Mouse (Mus musculus) hindbrain, embryonic 15.5 days (tissue): Measurements from ENCODE around the gene Galnt13. TPM values are rescaled to one million over a fixed set of nuclear protein-coding genes. Genes with fewer than 3 reads are reported as not detected.
"Not testable (repeated sequence)": the region's sequence is repeated elsewhere in the genome, so short reads cannot be mapped to it uniquely, and the experiment has no call there.

Experiments
- ATAC-seq: fragments of 200-750 bp; cut with Nextera tagmentation; 2 replicates; pipeline ENCODE4 v1.8.0; 2017; ENCODE audit warnings: low read depth, moderate number of reproducible peaks, moderate TSS enrichment; ENCODE audit not compliant: low FRiP score
- H3K27ac ChIP-seq: fragments of 300-500 bp; sonication (generic); replicated peaks from 2 replicates; pipeline ENCODE4 v1.5.1; 2015; ENCODE audit warnings: mild to moderate bottlenecking, inconsistent platforms
- H3K27me3 ChIP-seq: fragments of 300-500 bp; sonication (generic); 2 replicates; pipeline ENCODE4 v1.6.1; 2015; ENCODE audit warnings: control low read depth, inconsistent platforms
- H3K36me3 ChIP-seq: fragments of 300-500 bp; sonication (generic); 2 replicates; pipeline ENCODE4 v1.6.1; 2015; ENCODE audit warnings: control low read depth, inconsistent platforms
- H3K4me1 ChIP-seq: fragments of 300-500 bp; sonication (generic); replicated peaks from 2 replicates; pipeline ENCODE4 v1.6.1; 2015; ENCODE audit warnings: control low read depth, inconsistent platforms
- H3K4me2 ChIP-seq: fragments of 300-500 bp; sonication (generic); 2 replicates; pipeline ENCODE4 v1.6.1; 2015; ENCODE audit warnings: moderate library complexity, mild to moderate bottlenecking, inconsistent platforms
- H3K4me3 ChIP-seq: fragments of 300-500 bp; sonication (generic); 2 replicates; pipeline ENCODE4 v1.5.1; 2015; ENCODE audit warnings: mild to moderate bottlenecking, inconsistent platforms
- H3K9ac ChIP-seq: fragments of 300-500 bp; sonication (generic); 2 replicates; pipeline ENCODE4 v1.6.1; 2015; ENCODE audit warnings: inconsistent platforms
- H3K9me3 ChIP-seq: fragments of 300-500 bp; sonication (generic); 2 replicates; pipeline ENCODE4 v1.6.1; 2016; ENCODE audit warnings: control low read depth, inconsistent platforms
- WGBS: fragments of 180-500 bp; shearing (Covaris S2); methylation state at CpG from one replicate; pipeline ENCODE4 v1.1.7; 2015; 5-methylcytosine and 5-hydroxymethylcytosine counted together
- polyA plus RNA-seq: library from polyadenylated mRNA; unstranded; fragments of >200 nt; fragmentation: Nextera tagmentation; extraction: Ambion mirVana; gene quantifications from 2 replicates; pipeline ENCODE4 v1.2.1, GENCODE M21; 2015

Gene Galnt13
- polyA plus RNA-seq, 1 experiment from 2014 or later: 15.0 TPM

DNA sequence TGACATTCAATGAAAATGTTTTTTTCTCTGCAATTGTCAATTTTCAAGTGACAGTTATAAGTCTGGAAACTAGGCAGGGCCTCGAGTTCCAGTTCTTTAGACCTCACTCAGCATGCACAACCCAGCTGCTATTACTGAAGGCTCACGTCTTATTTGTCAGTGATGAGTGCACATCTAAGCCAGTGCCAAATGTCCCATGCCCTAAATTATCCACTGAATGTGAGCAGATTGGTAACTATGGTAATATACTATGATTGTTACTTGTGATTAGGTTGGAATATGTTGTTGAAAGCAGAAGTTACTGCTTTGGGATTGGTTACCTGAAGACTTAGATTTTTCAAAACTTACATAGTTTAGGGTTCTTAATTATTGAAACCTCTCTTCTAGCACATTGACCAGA lies 131.1 kb downstream of the Galnt13 start:
- Histone ChIP-seq H3K36me3 (no peaks in the 10 kb centered on the region), H3K4me1 (no peaks in the 10 kb centered on the region), H3K4me3 (no peak overlapping the region), H3K4me2 (no peak overlapping the region), H3K9ac (no peak overlapping the region), H3K27ac (no peak overlapping the region), H3K27me3 (no peaks in the 10 kb centered on the region), H3K9me3 (no peaks in the 10 kb centered on the region)
- ATAC-seq: no peak
- 67% methylated on average over 2 of the region's 2 CpGs for WGBS

- no peak overlapping the region for H3K9ac ChIP-seq
- H3K27ac ChIP-seq: no peak overlapping the region
- H3K9me3 ChIP-seq: no peaks in the 10 kb centered on the region
- H3K4me1 ChIP-seq: no peaks in the 10 kb centered on the region
- WGBS: 92% methylated on average over 9 of the region's 9 CpGs
- H3K4me2 ChIP-seq: no peak overlapping the region
- H3K36me3 ChIP-seq: no peaks in the 10 kb centered on the region
- ATAC-seq: no peak
- H3K4me3 ChIP-seq: no peak overlapping the region
- no peaks in the 10 kb centered on the region for H3K27me3 ChIP-seq
Measured at GRCm38 (mm10) chr2:54567632-54568031, 131.5 kb downstream of the Galnt13 start.

GRCm38 (mm10) chr2:54713817-54714216 lies 277.7 kb downstream of the Galnt13 start:
- WGBS: no CpG with 5 or more reads among the region's 5 CpGs
- not testable (repeated sequence) for H3K9me3 ChIP-seq, H3K4me2 ChIP-seq, H3K27me3 ChIP-seq, H3K4me1 ChIP-seq, H3K27ac ChIP-seq, H3K4me3 ChIP-seq, H3K36me3 ChIP-seq, ATAC-seq, H3K9ac ChIP-seq

DNA sequence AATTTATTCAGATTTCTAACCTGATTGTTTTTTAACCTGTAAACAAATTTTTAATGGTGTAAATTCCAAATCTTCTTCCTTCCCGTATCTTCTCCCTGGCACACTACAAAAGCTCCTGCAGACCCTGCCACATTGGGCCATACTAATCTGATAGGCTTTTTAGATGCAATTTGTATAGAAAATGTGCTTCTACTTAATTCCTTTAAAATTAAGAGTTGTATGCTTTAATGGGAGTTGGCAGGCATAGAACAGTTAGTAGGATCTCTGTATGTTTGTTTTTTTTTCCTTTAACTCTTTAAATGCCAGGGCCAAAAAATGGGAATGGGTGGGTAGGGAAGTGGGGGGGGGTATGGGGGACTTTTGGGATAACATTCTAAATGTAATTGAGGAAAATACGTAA lies 315.1 kb downstream of the Galnt13 start:
- H3K4me3 ChIP-seq: no peak overlapping the region
- WGBS: 88% methylated on average over 2 of the region's 2 CpGs
- no peaks in the 10 kb centered on the region for H3K36me3 ChIP-seq
- no peaks in the 10 kb centered on the region for H3K4me1 ChIP-seq
- H3K27ac ChIP-seq: no peak overlapping the region
- H3K4me2 ChIP-seq: no peak overlapping the region
- no peaks in the 10 kb centered on the region for H3K27me3 ChIP-seq
- ATAC-seq: no peak
- H3K9ac ChIP-seq: no peak overlapping the region
- no peaks in the 10 kb centered on the region for H3K9me3 ChIP-seq

DNA sequence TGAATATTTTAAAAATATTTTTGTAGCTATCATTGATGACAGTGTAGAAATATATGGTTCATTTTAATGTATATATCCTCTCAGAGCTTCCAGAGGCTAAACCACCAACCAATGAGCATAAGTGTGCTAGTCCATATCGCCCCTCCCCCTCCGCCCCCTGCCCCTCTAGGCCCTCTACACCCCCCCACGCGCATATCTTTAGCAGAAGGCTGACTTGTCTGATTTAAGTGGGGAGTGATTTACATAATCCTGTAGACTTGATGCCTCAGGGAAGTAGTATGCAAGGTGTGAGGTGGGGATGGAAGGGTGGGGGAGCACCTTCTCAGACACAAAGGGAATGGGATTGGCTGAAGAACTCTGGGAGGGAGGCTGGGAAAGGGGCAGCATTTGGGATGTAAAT lies 323.7 kb downstream of the Galnt13 start:
- H3K4me2 ChIP-seq: no peak overlapping the region
- no peak for ATAC-seq
- WGBS: 37% methylated on average over 4 of the region's 4 CpGs

DNA sequence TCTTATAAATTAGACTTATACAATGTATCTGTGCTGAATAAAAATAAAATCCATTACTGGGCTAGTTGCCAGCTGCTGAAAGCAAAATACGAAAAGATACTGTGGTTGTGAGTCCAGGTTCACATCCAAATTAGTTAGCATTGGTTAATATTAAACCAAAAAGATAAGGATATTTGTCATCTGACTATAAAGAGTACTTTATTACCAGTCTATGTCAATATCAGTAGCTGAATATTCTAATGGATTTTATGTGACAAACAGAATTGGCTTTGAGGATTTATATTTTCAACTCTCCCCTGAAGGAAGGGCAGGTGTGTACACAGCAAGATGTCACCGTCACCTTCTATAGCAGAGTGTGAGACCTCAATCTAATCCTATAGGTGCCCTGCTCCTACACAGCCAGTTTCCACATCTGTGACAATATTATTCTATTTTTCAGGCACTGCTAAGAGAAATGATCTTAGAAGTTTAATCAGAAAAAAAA lies 342.7 kb downstream of the Galnt13 start:
- H3K27ac ChIP-seq: no peak overlapping the region
- no peak for ATAC-seq
- H3K4me3 ChIP-seq: no peak overlapping the region
- H3K9me3 ChIP-seq: no peaks in the 10 kb centered on the region
- H3K36me3 ChIP-seq: no peaks in the 10 kb centered on the region
- 80% methylated on average over 2 of the region's 2 CpGs for WGBS
- H3K9ac ChIP-seq: no peak overlapping the region
- H3K4me2 ChIP-seq: no peak overlapping the region
- H3K27me3 ChIP-seq: no peaks in the 10 kb centered on the region
- no peaks in the 10 kb centered on the region for H3K4me1 ChIP-seq

More for the DNA sequence above, 323.7 kb downstream of the Galnt13 start:
- Histone ChIP-seq H3K4me1 (no peaks in the 10 kb centered on the region), H3K27me3 (no peaks in the 10 kb centered on the region), H3K9ac (no peak overlapping the region), H3K36me3 (no peaks in the 10 kb centered on the region), H3K27ac (no peak overlapping the region), H3K9me3 (no peaks in the 10 kb centered on the region), H3K4me3 (no peak overlapping the region)

- H3K4me3 ChIP-seq: no peak overlapping the region
- H3K27me3 ChIP-seq: no peaks in the 10 kb centered on the region
- H3K9me3 ChIP-seq: no peaks in the 10 kb centered on the region
- H3K27ac ChIP-seq: no peak overlapping the region
- no peaks in the 10 kb centered on the region for H3K36me3 ChIP-seq
- H3K9ac ChIP-seq: no peak overlapping the region
- no peak for ATAC-seq
- H3K4me1 ChIP-seq: no peaks in the 10 kb centered on the region
- 71% methylated on average over 2 of the region's 2 CpGs for WGBS
- H3K4me2 ChIP-seq: no peak overlapping the region
Measured at GRCm38 (mm10) chr2:54813670-54814256, 377.6 kb downstream of the Galnt13 start.

GRCm38 (mm10) chr2:54841245-54841644 lies 405.1 kb downstream of the Galnt13 start:
- Histone ChIP-seq H3K27ac (no peak overlapping the region), H3K27me3 (no peaks in the 10 kb centered on the region), H3K9ac (no peak overlapping the region), H3K4me3 (no peak overlapping the region), H3K36me3 (no peaks in the 10 kb centered on the region), H3K4me2 (no peak overlapping the region), H3K9me3 (no peaks in the 10 kb centered on the region), H3K4me1 (no peaks in the 10 kb centered on the region)
- WGBS: 36% methylated on average over 1 of the region's 1 CpGs
- no peak for ATAC-seq

DNA sequence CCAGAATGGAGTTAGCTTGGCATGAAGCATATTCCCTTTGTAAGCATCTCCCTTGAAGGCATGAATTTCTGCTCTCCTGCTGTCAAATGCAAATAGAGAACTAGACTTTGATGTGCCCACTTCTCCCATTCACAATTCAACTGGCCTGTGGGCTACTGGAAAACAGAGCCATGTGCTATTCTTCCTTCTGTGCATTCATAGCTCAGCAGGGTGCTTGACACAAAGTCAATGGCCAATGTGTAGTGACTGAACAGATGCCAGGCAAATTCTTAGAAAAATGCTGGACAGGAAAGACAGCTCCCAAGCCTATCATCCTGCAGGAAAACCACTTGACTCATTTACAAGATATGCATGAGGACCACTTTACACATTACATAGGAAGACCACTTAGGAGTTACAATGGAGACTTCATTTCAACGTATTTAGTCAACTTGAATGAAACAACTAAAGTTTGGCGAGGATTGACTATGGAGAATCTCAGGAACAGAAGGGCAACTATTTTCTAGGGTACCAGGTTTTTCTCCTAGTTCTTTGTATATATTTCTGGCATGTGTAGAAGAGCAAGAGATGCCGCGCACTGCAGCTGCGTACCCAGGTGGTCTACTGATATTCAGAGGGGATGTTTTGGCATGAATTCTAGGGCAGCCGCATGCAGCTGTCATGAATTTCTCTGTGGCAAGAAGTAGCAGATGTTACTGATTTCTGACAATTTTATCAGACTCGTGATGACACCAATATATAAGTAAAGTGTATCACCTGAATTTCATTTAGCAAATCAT lies 470.4 kb downstream of the Galnt13 start:
- no peaks in the 10 kb centered on the region for H3K36me3 ChIP-seq

DNA sequence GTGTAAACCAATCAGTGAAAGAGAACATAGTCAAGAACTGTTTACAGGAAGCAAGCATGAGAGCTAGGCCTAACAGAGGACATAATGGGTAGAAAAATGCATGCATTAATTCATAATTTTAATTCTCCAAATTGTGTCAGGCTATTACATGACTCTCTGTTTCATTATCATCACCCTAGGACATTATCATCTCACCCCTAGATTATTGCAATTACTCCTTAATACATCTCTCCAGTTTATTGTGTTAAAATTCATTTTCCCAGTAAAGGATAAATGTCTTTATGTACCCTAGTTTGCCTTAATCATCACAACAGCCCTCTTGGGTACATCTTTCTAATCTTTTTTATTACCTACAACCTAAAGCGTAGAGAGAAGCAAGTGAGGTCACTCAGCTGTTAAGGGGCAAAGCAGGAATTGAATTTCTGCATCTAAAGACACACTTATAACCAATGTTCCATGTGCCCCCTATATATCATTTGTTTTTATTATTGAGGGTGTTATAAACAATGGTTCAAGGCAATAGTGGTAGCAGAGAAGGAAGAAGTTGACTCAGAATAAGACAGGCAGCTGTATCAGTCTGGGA lies 479.1 kb downstream of the Galnt13 start:
- Histone ChIP-seq H3K36me3 (no peaks in the 10 kb centered on the region), H3K4me3 (no peak overlapping the region), H3K27me3 (no peaks in the 10 kb centered on the region), H3K4me1 (no peaks in the 10 kb centered on the region), H3K4me2 (no peak overlapping the region), H3K9me3 (no peaks in the 10 kb centered on the region), H3K9ac (no peak overlapping the region), H3K27ac (no peak overlapping the region)
- 70% methylated on average over 1 of the region's 1 CpGs for WGBS
- ATAC-seq: no peak

More for the DNA sequence above, 470.4 kb downstream of the Galnt13 start:
- no peaks in the 10 kb centered on the region for H3K4me1 ChIP-seq
- H3K9me3 ChIP-seq: no peaks in the 10 kb centered on the region
- H3K4me2 ChIP-seq: no peak overlapping the region
- no peak overlapping the region for H3K9ac ChIP-seq
- ATAC-seq: peak; percentile 54; the same call in 1 of the 2 replicates
- 74% methylated on average over 7 of the region's 7 CpGs for WGBS
- no peaks in the 10 kb centered on the region for H3K27me3 ChIP-seq
- H3K27ac ChIP-seq: no peak overlapping the region
- no peak overlapping the region for H3K4me3 ChIP-seq

- H3K27me3 ChIP-seq: no peaks in the 10 kb centered on the region
- 86% methylated on average over 3 of the region's 3 CpGs for WGBS
- ATAC-seq: no peak
- no peaks in the 10 kb centered on the region for H3K36me3 ChIP-seq
- H3K4me3 ChIP-seq: no peak overlapping the region
- H3K9me3 ChIP-seq: no peaks in the 10 kb centered on the region
- H3K27ac ChIP-seq: no peak overlapping the region
- no peak overlapping the region for H3K4me2 ChIP-seq
- H3K9ac ChIP-seq: no peak overlapping the region
- no peaks in the 10 kb centered on the region for H3K4me1 ChIP-seq
Measured at GRCm38 (mm10) chr2:54936369-54936768, 500.3 kb downstream of the Galnt13 start.

DNA sequence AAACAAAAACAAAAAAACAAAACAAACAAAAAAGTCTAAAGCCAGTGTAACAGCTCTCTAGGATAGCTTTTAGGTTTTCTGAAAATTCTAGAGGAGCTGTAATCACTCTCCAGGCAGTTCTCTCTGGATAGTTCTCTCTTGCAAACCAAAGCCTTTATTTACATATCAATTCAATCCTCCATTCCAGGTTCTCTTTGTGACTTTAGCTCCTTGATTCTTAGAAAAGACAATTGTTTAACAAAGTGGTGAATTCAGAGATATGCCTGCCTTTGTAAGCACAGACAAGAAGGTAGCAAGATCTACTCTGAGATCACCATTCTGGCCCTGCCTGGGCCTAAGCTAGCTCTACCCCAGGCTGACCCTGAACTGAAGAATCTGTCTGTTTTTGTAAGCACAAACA lies 501.2 kb downstream of the Galnt13 start:
- Histone ChIP-seq H3K36me3 (no peaks in the 10 kb centered on the region), H3K4me2 (no peak overlapping the region), H3K9ac (no peak overlapping the region), H3K4me3 (no peak overlapping the region), H3K9me3 (no peaks in the 10 kb centered on the region), H3K4me1 (no peaks in the 10 kb centered on the region), H3K27ac (no peak overlapping the region), H3K27me3 (no peaks in the 10 kb centered on the region)
- no peak for ATAC-seq
